Mouse (Mus musculus): ENCODE data around the gene Sept11. TPM values are rescaled to one million over a fixed set of nuclear protein-coding genes. Genes with fewer than 3 reads are reported as not detected.
A peak's percentile ranks its signal among the peaks of the same experiment; 100 is the strongest.

Sept11 gene
- polyA plus RNA-seq, 2 experiments from 2014 or later: 29.6 to 33.6 TPM

DNA sequence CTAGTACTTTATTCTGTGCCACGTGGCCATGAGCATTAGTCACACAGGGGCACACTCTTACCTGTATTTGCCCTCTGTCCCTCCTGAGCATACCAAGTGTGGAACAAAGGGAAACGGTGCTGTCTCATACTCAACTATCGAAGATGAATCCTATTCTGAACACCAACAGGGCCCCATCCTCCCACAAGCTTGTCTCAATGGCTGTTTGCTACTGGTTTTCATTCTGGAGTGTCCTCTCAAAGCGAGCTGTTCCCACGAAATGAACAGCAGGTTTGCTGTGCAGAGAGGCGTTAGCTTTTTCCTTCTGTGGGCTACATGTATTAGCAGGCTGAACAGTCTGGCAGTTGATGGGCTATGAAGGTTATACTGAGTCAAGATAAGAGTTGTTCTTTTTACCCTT lies 85.4 kb downstream of the Sept11 start:
- no peak for ATAC-seq

DNA sequence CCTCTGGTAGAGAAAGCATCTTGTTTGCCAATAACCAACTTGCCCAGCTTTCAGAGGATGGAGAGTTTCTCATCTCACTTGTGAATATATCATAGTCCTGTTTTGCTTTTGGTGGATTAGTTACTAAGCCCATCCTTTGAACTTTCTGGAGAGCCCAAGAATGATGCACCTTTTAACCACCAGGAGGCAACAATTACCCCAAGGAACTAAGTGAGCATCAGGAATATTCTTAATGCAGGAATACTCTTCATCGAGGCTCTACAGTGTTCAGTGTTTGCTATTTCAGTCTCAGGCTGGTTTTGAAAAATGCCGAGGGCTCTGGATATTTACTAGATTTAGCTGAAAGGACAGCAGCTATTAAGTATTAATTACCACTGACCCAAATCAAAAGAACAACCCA lies 87.0 kb downstream of the Sept11 start:
- peak; percentile 70 for ATAC-seq

DNA sequence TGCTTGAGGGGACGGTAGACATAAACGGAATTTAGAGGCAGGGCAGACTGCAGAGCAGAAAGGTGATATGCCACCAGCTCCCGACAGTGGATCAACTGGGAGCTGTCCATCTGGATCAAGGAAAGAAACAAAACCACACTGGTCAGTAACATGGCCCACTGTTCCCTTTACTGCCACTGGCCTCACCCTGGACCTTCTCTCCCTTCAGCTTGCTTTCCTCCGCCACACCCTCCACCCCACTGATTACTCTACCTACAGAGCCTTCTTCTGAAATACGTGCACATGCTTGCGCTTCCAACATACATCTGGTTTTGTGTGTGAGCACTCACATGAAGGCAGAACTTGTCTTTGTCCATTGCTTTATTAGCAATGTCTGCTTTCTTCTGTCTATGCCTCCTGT lies 90.1 kb downstream of the Sept11 start:
- no peak for ATAC-seq

DNA sequence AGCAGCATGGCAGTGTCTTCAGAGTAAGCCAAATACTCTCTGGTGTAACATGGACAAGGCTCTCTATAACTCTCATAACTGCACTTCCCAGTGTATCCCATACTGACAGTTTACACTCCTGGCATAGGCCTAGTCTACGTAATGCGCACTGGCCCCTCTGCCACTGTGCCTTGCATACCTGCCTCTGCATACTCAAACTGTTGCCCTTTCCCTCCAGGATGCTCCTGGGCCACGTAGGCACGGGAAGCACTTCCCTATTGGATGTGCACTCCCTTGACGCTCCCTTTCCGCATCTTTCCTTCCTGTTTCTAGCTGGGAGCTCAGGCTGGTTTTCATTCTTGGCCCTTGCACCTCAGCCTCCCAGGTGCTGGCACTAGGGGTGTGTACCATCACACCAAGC lies 91.3 kb downstream of the Sept11 start:
- ATAC-seq: no peak

DNA sequence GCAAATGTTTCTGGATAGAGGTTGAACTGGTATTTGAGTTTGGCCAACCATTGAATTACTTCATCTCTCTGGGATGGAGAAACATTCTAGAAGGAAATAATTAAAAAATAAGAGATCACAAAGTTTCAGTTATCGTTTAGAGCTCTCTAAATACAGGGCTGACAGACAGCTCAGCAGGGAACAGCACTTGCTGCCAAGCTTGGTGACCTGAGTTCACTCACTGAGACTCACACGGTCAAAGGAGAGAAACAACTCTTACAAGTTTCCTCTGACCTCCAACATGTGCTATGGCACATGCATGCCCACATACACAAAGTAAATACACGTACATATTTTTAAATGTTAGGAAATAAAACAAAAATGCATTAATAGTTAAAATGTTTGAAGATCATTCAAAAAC lies 96.4 kb downstream of the Sept11 start:
- ATAC-seq: no peak

DNA sequence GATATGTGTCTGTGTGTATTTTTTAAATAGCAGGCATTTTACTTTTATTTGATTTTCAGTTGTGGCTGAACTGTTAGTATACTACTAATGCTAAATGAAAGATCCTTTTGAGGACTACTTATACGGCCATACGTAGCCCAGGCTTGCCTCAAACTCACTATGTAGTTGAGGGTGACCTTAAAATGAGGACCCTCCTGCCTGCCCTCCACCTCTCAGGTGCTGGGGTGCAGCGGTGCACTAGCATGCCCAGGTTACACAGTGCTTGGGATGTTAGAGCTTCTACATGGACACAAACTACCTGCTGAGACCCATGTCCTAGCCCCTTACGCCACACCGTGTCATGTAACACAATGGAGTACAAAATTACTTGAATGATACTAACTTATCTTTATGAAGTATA lies 97.2 kb downstream of the Sept11 start:
- no peak for ATAC-seq

DNA sequence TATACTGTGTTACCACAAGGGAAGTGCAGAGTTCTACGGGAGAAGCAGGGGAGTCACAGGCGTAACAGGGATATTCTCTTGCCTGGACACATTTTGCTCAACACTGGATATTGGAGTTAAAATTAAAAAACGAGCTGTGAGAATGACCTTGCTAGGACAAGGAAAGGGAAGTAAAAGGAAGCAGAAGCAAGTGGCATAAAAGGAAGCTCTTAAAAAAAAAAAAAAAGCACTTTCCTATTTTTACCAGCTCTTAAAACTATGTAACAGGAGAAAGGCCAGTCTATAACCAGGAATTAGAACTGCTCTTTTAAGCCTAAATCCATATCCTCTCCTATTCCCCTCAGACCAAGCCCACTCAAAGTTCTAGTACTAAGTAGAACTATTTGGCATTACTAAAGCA lies 105.0 kb downstream of the Sept11 start:
- no peak for ATAC-seq

DNA sequence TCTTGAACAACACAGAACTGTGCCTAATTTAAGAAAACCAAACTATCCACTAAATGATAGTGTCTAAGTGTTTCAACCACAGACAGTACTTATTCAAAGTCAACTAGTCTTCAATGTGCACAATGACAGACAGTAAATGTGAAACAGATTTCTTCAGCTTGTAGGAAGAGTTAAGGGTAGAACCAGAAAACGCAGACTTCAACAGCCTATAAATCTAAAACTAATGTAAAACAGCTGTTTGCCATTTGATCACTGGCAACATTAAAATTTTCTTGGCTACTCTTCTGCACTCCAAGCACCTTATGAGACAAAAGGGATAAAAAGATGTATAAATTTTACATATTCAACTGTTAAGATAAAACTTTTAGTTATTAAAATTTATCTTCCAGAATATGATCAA lies 107.9 kb downstream of the Sept11 start:
- no peak for ATAC-seq

DNA sequence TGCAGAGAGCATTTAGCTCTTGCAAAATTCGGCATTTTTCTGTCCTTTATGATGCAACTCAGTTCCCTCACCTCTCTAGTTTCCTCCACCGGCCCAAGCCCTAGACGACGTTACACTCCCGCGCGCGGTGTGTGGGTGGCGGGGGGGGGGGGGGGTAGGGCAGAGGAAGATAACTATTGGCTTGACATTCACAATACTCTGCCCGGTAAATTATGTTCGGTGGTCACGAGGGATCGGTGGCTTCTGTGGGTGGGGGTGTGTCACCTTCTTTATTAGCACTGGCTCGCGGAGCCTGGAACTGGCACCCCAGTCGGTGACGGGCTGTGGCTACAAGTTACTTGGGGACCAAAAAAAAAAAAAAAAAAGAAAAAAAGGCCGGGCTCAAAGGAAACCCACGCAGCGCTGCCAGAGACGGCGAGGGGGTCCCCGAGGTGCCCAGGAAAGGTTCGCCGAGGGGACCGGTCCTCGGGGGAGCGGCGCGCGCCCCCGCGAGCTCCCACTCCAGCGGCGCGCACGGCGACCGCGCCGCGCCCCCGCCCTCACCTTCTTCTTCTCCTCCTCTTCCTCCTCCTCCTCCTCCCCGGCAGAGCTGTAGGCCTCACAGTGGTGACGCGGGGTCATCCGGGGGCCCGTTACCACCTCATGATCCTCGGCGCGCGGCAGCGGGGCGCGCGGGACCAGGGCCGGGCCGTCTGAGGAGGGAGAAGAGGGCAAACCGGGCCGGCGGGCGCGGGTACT lies 112.3 kb downstream of the Sept11 start:
- peak; percentile 37 for ATAC-seq

DNA sequence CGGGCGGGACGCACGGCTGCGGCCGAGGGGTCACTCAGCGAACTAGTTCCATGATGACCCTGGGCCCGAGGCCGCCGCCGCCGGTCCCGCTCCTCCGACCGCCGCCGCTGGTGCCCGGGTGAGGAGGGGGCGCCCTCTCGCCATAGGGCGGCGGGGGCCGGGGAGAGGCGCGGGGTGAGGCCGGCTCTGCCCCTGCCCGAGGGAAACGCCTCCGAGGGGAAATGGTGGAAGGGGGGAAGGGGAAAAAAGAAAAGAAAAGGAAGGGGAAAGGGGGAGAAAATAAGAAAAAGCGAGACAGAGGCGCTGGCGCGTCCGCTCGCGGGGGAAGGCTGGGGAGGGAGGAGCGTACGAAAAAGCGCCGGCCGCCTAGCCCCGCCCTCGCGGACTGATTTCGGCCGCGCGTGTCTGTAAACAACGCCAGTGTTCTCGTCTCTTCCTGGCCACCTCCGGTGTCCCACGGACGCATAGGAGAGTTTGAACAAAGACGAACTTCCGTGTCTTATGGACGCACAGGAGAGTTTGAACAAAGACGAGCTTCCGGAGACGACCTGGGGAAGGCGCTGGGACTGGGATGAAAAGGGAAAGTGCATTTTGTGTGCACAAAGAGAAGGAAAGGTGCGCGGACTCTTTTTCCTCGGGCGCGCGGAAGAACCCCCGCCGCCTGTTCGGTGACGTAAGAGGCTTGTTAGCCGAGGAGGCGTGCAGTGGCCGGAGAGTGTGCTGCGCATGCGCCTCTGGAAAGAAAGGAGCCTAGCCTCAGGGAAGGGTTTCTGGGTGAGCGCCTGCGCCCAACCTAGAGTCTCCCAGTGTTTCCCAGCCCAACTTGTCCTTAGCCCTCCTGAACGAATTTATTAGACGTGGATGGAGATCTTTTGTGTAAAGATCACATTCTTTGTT lies 113.1 kb downstream of the Sept11 start, which contains the start of the genes Ccni and 2010109A12Rik:
TSS of gene Ccni (minus strand) at position 387 of the 897 bp plus-strand sequence.
TSS of gene 2010109A12Rik (plus strand) at position 410 of the 897 bp plus-strand sequence.
- ATAC-seq: peak; percentile 88

DNA sequence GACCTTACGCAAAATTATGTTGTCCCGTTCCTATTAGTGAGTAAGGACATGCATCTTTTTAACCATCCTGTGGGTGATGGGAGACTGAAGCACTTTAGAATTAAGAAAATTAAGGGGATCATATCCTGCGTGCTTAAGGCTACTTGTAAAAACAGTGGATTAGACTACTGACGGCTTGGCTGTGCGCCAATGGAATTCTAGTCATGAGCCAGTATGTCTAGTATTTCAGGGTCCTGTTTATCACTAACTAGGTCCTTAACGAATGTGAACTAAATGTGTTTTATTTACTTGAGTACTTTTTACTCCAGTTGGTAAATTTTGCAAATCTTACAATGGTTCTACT lies 113.7 kb downstream of the Sept11 start:
- peak; percentile 5 for ATAC-seq

DNA sequence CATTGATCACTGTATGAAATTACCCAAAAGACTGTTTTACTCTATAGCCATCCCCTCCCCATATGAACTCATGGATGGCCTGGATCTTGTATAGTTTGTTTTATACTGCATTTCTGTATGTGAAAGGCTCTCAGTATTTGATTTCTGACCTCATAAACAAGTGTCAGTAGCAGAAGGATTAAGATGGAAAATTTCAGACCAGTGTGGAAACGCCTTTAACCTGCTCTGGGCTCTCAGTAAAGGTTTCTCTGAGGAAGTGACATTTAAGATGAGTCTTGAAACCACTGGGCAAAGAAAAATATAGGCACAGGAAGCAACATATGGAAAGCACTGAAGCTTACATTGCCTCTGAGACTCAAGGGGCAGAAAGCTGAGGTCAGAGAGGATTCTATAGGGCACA lies 114.3 kb downstream of the Sept11 start:
- ATAC-seq: no peak

DNA sequence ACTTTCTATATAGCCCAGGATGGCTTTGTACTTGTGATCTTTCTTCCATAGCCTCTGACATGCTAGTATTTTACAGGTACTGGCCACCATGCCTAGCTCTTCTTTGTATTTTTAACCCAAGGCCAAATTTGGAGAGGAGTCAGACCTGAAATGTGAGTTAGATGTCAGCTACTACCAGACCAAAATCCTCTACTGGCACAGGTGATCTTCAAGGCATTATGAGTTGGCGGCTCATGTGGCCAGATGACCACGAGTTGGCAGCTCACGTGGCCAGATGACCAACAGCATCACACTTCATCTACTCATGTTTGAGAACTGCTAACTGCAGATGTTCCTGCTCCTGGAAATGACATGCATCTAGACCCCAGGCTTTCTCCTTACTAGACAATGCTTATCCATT lies 125.1 kb downstream of the Sept11 start:
- no peak for ATAC-seq

DNA sequence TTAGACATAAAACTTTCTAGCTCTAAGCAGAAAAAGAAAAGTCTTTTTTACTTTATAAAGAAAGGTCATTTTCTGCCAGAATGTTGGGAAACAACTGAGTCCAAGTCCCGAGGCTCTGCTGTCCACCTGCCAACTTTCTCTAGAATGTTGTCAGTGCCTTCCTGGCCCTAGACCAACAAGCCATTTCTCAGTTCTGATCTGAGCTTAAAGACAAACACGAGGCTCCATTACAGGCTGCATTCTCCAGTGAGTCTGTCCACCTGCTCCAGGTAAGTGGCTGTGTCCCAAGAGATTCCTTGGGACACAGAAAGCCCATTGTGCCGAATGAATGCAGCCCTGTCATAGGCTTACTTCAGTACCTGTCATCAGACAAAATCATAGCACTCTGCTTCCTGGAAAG lies 128.4 kb downstream of the Sept11 start:
- ATAC-seq: no peak

DNA sequence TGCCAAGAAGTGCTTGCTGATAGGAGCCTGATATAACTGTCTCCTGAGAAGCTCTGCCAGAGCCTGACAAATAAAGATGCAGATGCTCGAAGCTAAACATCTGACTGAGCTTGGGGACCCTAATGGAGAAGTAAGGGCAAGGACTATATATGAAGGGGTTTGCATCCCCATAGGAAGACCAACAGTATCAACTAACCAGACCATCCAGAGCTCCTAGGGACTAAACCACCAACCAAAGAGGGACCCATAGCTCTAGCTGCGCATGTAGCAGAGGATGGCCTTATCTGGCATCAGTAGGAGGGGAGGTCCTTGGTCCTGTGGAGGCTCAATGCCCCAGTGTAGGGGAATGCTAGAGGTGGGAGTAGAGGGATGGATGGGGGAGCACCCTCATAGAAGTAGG lies 131.3 kb downstream of the Sept11 start:
- ATAC-seq: no peak

Other genes starting within 250 kb of the Sept11 start
- gene Sowahb, start 48.4 kb upstream of the Sept11 start, polyA plus RNA-seq (2017; shearing (Covaris generic)): not detected
- gene Ccni, start 113.1 kb downstream of the Sept11 start, polyA plus RNA-seq (2017; shearing (Covaris generic)): 10 to 100 TPM; 72.4 to 79.4 TPM
- under 1 TPM; 0.37 to 0.57 TPM for gene 2010109A12Rik, start 113.1 kb downstream of the Sept11 start, polyA plus RNA-seq (2017; shearing (Covaris generic))
- 10 to 100 TPM; 35.7 to 37.0 TPM for gene Ccng2, start 173.8 kb downstream of the Sept11 start, polyA plus RNA-seq (2017; shearing (Covaris generic))